Mouse (Mus musculus) olfactory bulb, adult 2 months (tissue): ENCODE measurements at regions not wholly inside any gene's neighbourhood (a gene's known extent, or its start where the extent isn't known, plus 50 kb on each side); places are given as distances from the start of the nearest gene placed in this dataset.

Source experiments
- CTCF ChIP-seq: fragments of 200-500 bp; IDR thresholded peaks from 2 replicates; pipeline ENCODE4 v1.5.1; 2012; ENCODE audit warnings: low read depth, mild to moderate bottlenecking, low read length, moderate library complexity; ENCODE audit not compliant: insufficient read depth
- POLR2A ChIP-seq: fragments of 200-500 bp; IDR thresholded peaks from 2 replicates; pipeline ENCODE4 v1.6.1; 2012; ENCODE audit warnings: mild to moderate bottlenecking, low read depth, low read length, moderate library complexity; ENCODE audit not compliant: insufficient read depth

- no peak for TF ChIP-seq CTCF
- TF ChIP-seq POLR2A: no peak
Observed at GRCm38 (mm10) chr9:118389481-118390334, 88.3 kb upstream of the Eomes start.
